Mouse (Mus musculus): Measurements from ENCODE around the gene Ank. TPM values are rescaled to one million over a fixed set of nuclear protein-coding genes. Genes with fewer than 3 reads are reported as not detected.

Ank gene
- polyA plus RNA-seq, 1 experiment, result 222 TPM

- Histone ChIP-seq H3K4me1 (ENCODE audit: control insufficient read depth, insufficient read depth, low read length) (peaks cover 38% of the 10 kb centered on the region), H3K4me3 (replicated peaks; ENCODE audit: insufficient read depth, low read depth, low read length) (no peak overlapping the region), H3K27ac (ENCODE audit: insufficient read depth, low read length) (no peak overlapping the region), H3K27me3 (ENCODE audit: control insufficient read depth, insufficient read depth, low read length) (no peaks in the 10 kb centered on the region)
- no peak for DNase-seq
- TF ChIP-seq CTCF (IDR thresholded peaks at IDR 0.05; ENCODE audit: borderline replicate concordance, insufficient read depth, low read depth, low read length) (no peak), POLR2A (IDR thresholded peaks at IDR 0.05; ENCODE audit: borderline replicate concordance, insufficient read depth, low read length) (no peak)
- 58% methylated on average over 9 of the region's 9 CpGs for WGBS
These were observed 84.0 kb downstream of the Ank start for GRCm38 (mm10) chr15:27550358-27550992.

- H3K4me1 ChIP-seq (ENCODE audit: control insufficient read depth, insufficient read depth, low read length), result peaks cover 38% of the 10 kb centered on the region
- H3K27ac ChIP-seq (ENCODE audit: insufficient read depth, low read length), result no peak overlapping the region
- TF ChIP-seq CTCF (IDR thresholded peaks at IDR 0.05; ENCODE audit: borderline replicate concordance, insufficient read depth, low read depth, low read length) (no peak), POLR2A (IDR thresholded peaks at IDR 0.05; ENCODE audit: borderline replicate concordance, insufficient read depth, low read length) (no peak)
- H3K27me3 ChIP-seq (ENCODE audit: control insufficient read depth, insufficient read depth, low read length), result no peaks in the 10 kb centered on the region
- no peak overlapping the region for H3K4me3 ChIP-seq (replicated peaks; ENCODE audit: insufficient read depth, low read depth, low read length)
- DNase-seq, result no peak
- 55% methylated on average over 19 of the region's 19 CpGs for WGBS
These were observed 84.9 kb downstream of the Ank start for GRCm38 (mm10) chr15:27551117-27552114.

DNA sequence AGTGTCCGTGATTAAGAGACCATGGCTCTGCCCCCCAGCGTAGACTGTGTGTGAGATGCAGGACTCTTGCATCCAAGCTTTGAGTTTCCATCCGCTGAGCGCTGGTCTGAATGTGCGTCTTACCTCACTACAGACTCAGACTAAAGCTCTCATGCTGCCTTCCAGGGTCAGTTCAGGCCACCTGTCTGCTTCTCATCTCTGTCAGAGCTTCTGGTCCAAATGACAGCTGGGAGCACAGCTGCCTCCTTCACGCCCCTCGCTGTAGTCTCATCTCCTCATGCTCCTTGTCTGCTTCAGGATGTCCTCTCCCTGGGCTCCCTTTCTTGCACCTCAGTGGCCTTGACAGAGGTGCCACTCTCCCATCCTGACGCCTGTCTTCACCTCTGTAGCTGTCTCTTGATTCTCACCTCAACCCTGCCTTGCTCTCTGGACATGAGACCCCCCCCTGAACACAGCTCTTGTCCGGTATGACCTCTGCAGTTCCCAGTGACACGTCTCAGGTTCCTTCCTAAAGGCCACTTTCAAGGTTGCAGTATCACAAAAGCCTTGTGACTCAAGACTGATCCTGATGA lies 85.7 kb downstream of the Ank start:
- Histone ChIP-seq H3K27ac (ENCODE audit: insufficient read depth, low read length) (no peak overlapping the region), H3K4me3 (replicated peaks; ENCODE audit: insufficient read depth, low read depth, low read length) (no peak overlapping the region), H3K27me3 (ENCODE audit: control insufficient read depth, insufficient read depth, low read length) (no peaks in the 10 kb centered on the region), H3K4me1 (ENCODE audit: control insufficient read depth, insufficient read depth, low read length) (peaks cover 35% of the 10 kb centered on the region)
- DNase-seq, result no peak
- no peak for TF ChIP-seq CTCF (IDR thresholded peaks at IDR 0.05; ENCODE audit: borderline replicate concordance, insufficient read depth, low read depth, low read length)
- TF ChIP-seq POLR2A (IDR thresholded peaks at IDR 0.05; ENCODE audit: borderline replicate concordance, insufficient read depth, low read length), result no peak
- WGBS, result 70% methylated on average over 10 of the region's 10 CpGs

DNA sequence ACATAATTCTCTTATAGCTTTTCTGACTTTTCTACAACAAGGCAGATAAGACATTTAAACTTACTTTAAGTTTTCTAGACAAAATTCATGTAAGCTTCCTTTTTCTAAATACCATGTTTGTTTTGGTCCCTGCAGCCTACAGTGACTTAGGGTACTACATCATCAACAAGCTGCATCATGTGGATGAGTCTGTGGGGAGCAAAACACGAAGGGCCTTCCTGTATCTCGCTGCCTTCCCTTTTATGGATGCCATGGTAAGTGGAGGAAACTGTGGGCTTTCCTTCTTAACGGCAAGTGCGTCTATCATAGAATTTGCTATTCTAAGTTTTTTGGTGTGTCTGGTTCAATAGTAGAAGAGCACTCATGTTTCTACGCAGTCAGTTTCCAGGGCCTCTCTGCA lies 87.1 kb downstream of the Ank start:
- Histone ChIP-seq H3K27me3 (ENCODE audit: control insufficient read depth, insufficient read depth, low read length) (no peaks in the 10 kb centered on the region), H3K4me3 (replicated peaks; ENCODE audit: insufficient read depth, low read depth, low read length) (no peak overlapping the region), H3K4me1 (ENCODE audit: control insufficient read depth, insufficient read depth, low read length) (peaks cover 25% of the 10 kb centered on the region), H3K27ac (ENCODE audit: insufficient read depth, low read length) (no peak overlapping the region)
- 90% methylated on average over 5 of the region's 5 CpGs for WGBS
- DNase-seq, result no peak
- no peak for TF ChIP-seq CTCF (IDR thresholded peaks at IDR 0.05; ENCODE audit: borderline replicate concordance, insufficient read depth, low read depth, low read length)
- no peak for TF ChIP-seq POLR2A (IDR thresholded peaks at IDR 0.05; ENCODE audit: borderline replicate concordance, insufficient read depth, low read length)

DNA sequence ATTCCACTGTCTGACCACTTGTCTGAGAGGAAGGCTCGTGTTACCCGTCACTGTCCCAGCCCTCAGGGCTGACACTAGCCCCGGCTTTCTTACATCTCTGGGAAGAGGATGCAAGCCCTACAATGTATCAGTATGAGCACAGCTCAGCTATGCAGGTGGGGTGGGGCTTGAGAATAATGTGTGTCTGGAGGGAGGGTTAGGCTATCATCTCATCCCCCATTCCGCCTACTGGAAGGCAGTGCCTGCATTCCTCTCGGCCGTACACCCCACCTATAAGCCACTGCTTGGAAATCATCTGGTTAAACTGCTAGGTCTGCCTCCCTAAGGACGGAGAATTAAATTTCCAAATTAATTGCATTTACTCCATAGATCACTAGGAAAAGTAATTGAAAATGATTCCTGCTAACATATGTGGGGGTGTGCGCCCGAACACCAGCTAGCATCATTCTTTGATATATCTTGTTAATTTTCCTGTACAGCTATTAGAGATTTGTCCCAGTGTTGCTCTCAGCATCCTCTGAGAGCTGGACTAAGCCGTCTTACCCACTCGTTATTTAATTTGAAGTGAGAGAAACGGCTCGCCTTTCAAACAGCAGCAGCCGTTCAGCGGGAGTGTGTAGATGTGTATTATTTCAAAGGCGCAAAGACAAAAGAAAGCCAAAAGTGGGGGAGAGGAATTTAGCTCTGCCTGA lies 92.1 kb downstream of the Ank start:
- 80% methylated on average over 16 of the region's 16 CpGs for WGBS
- Histone ChIP-seq H3K27ac (ENCODE audit: insufficient read depth, low read length) (no peak overlapping the region), H3K4me3 (replicated peaks; ENCODE audit: insufficient read depth, low read depth, low read length) (no peak overlapping the region), H3K27me3 (ENCODE audit: control insufficient read depth, insufficient read depth, low read length) (no peaks in the 10 kb centered on the region), H3K4me1 (ENCODE audit: control insufficient read depth, insufficient read depth, low read length) (peaks cover 2% of the 10 kb centered on the region; the same call in 1 of the 2 replicates)
- TF ChIP-seq POLR2A (IDR thresholded peaks at IDR 0.05; ENCODE audit: borderline replicate concordance, insufficient read depth, low read length) (no peak), CTCF (IDR thresholded peaks at IDR 0.05; ENCODE audit: borderline replicate concordance, insufficient read depth, low read depth, low read length) (no peak)
- no peak for DNase-seq

- Histone ChIP-seq H3K4me1 (ENCODE audit: control insufficient read depth, insufficient read depth, low read length) (peaks cover 2% of the 10 kb centered on the region; the same call in 1 of the 2 replicates), H3K27ac (ENCODE audit: insufficient read depth, low read length) (no peak overlapping the region), H3K4me3 (replicated peaks; ENCODE audit: insufficient read depth, low read depth, low read length) (no peak overlapping the region), H3K27me3 (ENCODE audit: control insufficient read depth, insufficient read depth, low read length) (no peaks in the 10 kb centered on the region)
- TF ChIP-seq POLR2A (IDR thresholded peaks at IDR 0.05; ENCODE audit: borderline replicate concordance, insufficient read depth, low read length) (no peak), CTCF (IDR thresholded peaks at IDR 0.05; ENCODE audit: borderline replicate concordance, insufficient read depth, low read depth, low read length) (no peak)
- DNase-seq, result no peak
- 68% methylated on average over 11 of the region's 11 CpGs for WGBS
These were observed 93.8 kb downstream of the Ank start for GRCm38 (mm10) chr15:27560315-27560714.
